Mouse (Mus musculus) layer of hippocampus, adult 9-10 months (tissue): ENCODE measurements around the gene Tsc22d3.
"Not testable (repeated sequence)": the region's sequence is repeated elsewhere in the genome, so short reads cannot be mapped to it uniquely, and the experiment has no call there.

Experiments used
- DNase-seq: peaks from one replicate; pipeline ENCODE4 v3.0.0; 2022; ENCODE audit warnings: low spot score

The Tsc22d3 gene

DNA sequence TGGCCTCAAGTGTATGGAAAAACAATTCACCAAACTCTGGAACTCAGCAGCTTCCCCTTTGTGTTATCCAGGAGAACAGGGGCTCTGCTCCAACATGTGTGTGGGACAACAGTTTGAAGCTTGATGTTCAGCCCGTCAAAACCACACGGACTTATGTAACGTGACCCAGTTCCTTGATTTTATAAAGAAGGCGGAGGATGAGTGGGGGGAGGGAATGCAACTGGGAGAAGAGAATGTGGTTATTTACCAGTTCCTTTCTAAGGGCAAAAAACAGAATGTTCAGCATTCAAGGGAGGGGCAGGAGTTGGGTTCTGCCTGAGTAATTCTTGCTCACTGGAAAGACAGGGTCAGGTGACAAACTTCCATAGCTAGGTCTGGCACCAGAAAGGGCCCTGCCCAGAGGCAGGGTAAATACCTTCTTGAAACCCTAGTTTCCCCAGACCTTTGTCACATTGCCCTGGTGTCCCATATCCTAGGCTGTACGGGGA, 71.3 kb downstream of the Tsc22d3 start:
- DNase-seq = no peak

DNA sequence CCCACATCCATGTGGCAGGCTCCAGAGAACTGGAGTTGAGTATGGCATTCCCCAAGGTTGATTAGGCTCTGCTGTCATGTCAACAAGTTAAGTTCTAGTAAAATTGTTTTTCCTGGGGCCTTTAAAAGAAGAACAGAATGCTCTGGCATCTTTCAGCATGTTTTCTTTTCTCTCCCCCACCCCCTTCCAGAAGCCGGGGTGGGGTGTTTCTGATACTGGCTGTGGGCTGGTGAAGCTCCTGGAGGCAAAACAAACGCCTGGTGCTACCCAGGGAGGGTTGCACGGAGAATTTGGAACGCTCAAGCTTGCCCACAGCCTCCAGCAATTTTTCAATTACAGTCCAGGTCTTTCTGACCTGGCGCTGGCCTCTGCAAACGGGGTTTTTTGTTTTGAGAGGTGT, 73.2 kb downstream of the Tsc22d3 start:
- no peak for DNase-seq

DNA sequence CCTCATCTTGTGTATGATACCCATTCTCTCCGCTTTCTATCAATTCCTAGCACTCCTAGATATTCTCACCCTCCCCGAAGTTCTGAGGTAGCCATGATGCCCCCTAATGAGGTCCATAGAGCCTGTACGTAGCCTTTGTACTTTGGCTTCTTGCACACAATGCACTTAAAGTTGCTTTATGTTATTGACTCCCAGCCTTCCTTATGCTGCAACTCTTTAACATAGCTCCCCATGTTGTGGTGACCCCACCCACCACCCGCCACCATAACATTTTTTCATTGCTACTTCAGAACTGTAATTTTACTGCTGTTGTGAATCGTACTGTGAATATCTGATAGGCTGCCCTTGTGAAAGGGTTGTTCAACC, 74.2 kb downstream of the Tsc22d3 start:
- no peak for DNase-seq

DNA sequence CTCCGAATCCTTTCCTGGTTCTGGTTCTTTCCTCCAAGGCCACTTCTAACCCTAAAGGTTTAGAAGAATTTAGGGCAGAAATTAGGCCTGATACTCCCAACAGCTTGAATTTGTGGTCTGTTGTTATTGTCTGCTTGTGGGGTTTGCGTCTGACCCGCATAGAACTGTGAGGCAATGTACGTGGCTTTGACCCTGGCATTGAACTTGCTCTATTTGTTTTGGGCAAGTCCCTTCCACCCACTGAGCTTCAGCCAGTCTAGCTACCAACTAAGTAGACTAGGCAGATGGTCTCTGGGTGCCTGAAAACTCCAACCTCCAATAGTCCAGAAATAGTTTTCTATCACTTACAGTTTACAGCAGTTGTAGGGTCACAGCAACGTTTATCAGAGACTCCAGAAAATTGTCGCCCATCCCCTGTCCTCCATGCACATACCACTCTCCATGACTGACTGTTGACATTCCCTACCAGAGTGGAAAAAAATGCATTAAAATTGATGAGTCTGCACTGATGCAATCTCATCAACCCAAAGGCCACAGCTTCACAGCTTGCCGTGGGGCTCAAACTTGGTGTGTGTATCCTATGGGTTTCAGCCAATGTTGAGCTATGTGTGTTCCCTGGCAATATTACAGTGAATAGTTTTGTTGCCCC, 74.7 kb downstream of the Tsc22d3 start:
- DNase-seq = no peak

DNA sequence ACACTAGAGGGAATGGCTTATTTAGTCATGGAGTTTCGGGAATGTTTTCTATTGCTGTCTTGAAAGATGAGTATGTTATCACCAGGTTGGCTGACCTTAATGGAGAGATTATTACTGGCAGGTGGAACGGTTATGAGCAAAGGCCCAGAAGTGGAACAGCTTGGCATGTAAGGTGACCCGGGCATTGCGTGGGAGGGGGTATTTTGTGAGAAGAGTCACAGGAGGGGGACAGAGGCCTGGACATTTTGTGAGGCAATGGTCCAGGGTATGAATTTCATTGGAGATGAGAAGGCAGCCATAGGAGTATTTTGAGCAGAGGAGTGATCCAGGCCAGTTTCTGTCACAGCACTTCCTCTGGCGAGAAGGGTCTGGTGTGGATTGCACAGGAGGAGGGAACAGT, 76.2 kb downstream of the Tsc22d3 start:
- DNase-seq = no peak

DNA sequence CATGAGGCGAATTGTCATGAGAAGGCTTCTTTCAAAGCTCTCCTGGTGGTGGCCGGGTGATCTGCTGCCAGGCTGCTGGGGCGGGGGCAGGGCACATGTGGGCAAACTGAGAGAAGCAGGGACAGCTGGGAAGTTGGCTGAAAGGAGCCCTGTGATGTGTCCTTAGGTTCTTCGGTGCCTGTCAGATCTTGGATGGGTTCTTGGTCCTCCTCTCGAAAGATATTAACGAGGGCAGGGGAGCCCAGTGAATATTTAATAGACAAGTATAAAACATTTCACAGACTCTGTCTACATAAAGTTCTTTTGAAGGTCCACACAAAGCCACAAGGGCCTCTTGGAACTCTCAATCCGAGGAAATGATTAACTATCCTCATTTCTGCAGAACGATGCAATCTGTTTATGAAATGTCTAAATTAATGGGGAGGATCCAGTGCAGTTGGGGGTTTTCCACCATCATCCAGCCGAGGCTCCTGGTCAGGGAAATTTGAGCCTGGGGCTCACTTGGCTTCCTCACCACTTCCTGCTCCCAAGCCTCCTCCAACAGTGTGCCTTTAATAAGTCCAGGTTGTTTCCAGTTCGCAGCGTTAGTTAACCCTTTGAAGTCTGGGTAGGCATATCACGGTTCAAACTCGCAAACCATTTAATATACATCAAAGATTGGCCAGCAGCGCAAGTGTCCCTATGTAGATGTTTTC, 78.2 kb downstream of the Tsc22d3 start:
- DNase-seq = no peak

DNA sequence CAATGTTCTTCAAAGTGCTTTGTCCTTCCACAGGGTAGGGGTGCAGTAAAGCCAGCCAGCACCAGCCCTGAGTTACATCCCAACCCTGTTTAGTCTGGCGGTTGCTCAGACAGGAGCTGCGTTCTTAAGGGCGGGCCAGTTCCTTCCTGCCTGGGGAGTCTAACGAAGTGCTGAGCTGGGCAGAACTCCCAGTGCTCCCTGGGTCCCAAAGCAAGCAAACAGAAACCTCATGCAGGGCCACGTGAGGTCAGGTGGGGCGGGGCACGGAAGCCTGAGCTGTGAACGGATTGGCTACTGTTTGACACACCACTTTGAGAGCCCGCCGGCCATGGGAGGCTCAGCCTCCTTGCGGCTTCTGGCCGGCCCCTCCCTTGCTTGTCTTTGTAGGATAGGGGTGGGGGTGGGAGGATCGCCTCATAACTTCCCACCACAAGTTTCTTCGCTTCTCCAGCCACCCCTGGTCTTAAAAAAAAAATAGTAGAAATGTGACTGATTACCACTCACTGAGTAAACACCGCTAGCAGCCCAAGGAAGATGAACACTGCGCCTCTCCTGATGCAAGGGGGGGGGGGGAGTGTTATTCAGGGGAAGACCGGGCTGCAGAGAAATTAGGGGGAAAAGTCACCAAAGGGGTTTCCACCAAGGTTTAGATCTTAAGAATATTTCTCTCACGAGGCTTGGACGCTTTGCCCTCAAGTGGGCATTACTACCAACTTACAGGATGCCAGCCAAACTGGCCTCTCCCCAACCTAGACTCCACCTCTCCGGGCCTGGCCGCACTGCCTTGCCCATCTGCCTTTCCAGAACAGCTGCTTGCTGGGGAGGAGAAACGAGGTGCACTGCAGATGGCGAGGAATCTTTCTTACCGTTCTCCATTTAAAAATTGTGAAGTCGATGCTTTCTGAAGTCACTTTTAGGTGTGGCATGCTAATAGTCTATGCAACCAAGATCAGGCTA, 80.0 kb downstream of the Tsc22d3 start:
- DNase-seq = no peak

DNA sequence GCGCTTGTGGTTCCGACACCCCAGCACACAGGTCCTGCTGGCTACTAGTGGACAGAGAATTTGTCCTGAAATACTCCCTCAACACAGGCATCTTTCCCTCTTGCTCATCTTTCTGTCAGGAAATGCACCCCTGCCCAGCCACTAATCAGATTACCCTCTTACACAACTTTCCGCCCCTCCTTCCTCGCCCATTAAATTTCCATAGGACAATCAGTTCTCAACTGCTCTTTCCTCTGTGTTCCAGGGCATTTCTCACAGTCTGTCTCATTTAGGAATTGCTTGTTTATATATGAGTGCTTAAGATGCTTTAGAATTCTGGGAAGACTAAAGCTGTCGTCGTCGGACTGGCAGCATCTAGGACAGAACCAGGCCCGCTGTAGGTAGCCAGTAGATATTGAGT, 82.1 kb downstream of the Tsc22d3 start:
- DNase-seq = no peak

DNA sequence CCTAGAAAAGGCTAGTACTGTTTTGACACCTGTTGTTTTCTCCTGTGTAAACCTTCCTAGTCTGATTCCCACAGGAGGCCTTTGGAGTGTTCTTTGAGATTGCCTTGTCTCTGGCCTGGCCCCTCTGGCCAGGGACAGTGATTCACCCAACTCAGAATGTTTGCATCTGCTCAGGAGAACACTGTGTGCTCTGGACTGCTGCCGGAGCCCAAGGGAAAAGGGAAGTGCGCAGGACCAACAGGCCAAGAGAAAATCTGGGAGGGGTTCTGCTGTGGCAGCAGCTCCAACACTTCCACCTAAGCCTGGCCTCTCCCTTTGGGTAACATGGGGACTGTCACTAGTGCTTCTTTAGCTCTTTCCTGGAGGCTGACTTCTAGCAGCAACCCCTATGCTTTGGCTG, 87.1 kb downstream of the Tsc22d3 start:
- DNase-seq = no peak

DNA sequence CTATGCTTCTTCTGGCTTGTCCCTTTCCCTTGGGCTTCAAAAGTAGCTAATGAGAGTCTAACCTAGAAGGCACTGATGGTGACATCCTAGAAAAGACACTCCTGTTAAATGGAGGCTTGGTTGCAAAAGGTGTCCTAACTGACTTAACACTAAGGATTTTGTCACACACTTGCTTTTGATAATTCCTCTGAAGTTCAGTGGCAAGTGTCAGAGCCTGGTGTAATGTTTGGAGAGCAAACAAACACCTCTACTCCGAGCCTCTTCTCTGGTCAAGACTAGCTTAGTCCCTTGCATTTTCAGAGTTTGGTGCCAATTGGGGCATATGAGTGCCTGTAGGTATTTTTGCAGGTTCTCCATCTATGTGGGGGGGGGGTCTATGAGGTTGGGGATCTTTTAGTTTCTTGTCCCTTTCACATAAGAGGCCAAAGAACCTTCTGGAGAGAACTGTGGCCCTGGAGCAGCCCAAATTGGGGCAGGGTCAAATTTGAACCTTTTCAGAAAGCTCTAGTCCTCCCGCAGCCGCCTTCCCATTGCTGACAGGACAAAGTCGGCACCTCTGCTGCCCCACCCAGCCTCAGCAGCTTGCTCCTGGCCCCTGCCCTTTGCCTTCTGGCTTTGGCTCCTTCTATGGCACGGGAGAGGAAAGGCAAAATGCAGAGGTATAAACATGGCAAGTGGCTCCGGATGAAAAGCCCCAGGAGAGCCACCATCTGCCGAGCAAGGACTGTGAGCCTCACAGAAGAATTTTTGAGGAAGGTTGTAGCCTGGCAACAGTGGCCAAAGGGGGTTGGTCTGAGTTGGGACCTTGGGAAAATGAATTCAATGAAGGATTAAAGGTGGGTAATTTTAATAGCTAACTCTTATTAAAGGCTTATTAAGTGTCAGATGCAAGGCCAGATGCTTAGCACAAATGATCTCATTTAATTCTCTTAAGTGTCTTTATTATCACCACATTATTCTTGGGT, 88.5 kb downstream of the Tsc22d3 start:
- no peak for DNase-seq

DNA sequence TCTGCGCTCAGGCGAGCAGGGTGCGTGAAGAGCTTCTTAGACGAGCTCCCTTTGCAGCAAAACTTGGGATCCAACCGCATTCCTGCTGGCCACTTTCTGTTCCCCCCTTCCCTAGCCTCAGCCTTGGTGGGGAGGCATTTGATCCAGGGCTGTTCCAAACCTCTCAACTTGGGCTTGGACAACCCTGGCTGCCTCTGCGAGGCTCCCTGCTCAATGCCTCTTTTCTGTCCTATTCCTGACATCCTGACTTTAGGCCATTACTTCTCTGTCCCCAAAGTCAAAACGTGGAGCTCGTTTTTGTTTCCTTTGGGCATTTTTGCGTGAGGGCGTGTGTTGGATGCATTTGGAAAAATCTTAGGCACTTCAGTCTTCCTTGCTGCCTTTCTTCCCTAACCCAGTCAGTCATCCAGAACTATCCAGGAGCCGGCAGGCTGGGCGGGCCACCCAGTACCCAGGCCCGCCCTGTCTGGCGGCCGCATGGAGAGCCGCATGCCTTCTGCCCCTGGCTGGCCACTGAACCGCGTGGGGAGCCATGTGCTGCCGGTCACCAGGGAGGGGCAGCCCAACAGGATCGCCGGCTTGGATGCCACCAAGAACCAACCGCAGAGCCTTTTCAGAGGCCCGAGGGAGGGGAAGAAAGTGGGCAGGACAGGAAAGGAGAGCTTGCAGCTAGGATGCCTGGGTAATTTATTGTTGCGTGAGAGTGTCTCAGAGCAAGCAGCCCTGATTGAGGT, 89.6 kb downstream of the Tsc22d3 start:
- DNase-seq = no peak

DNA sequence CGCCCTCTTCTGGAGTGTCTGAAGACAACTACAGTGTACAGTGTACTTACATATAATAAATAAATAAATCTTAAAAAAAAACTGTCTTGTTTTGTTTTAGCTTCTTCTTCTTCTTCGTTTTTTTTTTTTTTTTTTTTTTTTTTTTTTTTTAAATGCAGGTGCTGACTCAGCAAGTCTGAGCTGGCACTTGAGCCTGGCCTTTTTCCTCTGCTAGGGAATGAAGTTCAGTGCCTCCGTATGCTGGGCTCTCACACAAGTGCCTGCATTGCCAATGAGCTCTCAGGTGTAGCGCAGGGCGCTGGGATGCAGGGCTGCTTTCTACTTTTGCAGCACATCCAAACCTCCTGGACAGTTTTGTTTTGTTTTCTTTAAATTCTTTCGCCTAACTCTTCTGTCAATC, 90.6 kb downstream of the Tsc22d3 start:
- DNase-seq = no peak

DNA sequence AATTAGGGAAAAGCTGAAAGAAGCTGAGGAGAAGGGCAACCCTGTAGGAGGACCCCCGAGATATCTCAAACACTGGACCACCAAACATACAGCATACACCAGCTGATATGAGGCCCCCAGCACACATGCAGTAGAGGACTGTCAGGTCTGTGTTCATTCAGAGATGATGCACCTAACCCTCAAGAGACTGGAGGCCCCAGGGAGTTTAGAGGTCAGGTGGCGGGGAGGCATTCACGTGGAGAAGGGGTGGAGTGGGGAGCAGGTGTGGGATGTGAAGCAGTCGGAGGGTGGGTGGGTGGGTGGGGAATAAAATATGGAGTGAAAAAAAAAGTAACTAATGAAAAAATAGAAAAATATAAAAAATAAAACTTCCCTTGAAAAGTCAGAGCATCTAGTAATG, 91.7 kb downstream of the Tsc22d3 start:
- not testable (repeated sequence) for DNase-seq

DNA sequence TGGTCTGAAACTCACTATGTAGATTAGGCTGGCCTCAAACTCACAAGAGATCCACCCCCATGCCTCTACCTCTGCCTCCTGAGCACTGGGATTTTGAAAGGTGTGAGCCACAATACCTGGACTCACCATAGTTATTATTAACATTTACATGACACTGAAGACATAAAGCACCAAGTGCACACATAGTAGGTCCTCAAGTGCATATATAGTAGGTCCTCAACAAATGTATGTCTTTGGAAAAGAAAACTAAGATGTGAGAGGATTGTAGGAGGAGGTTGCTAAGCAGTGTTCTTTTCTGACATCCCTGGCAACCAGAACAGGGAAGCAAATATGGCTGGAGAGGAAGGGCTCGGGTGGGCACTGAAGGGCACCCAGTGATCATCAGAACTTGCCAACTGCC, 93.1 kb downstream of the Tsc22d3 start:
- no peak for DNase-seq

DNA sequence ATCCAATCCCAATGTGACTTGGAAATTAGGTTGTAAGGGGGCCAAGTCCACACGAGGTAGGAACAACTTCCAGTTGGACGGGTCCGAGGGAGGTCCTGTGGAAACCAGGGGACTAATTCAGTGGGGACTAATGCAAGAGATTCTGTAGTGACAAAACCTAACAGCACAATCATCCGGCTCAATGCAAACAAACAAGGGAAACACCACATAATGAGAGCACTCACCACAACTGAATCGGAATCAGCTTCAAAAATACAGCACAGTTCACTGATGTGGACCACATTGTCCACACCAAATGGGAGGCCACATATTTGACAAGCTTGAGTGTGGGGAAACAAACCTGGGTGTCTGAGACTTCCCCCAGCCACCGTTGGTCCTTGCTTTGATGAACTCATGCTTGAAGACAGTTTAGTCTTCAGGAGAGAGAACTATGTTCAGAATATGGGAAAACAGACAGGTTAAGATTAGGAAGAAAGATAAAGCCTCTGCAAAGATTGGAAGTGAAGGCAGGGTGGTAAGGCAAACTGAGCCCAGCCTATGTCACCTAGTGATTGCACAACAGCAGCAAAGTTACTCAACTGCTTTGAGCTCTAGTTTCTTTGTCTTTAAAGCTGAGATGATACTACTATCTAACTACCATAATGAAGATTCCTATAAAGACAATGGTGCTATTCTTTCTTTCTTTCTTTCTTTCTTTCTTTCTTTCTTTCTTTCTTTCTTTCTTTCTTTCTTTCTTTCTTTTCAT, 93.9 kb downstream of the Tsc22d3 start:
- DNase-seq = no peak

DNA sequence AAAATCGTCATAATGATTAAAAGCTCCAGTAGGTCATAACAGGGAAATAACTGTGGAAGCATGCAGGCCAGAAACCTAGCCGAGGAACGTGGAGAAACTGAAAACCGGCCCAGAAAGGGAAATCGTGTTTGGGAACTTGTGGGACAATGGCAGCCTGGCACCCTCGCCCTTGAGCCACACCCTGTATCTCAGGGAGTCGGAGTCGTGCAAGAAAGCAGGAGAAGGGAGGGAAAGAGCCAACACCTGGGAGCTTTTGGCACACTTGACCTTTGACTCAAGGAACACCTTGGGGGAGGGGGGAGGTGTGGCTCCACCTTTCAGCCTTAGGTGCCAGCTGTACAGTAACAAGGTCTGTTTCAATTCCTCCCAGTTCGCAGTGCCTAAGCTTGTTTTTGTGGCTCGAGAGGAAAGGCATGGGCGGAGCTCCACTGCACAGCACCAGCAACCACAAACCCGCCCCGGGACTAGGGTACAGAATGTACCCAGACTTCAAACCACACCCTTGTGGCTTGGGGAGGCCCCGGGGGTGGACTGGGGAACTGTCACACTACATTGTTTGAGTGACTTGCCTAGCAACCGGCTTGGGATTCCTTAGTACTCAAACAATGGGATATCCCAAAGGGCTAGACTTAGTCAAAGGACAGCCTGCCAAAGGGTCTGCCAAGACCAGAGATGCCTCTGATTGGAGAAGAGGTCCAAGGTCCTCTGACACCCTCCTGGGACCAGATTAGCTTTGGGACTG, 94.8 kb downstream of the Tsc22d3 start:
- DNase-seq = no peak

DNA sequence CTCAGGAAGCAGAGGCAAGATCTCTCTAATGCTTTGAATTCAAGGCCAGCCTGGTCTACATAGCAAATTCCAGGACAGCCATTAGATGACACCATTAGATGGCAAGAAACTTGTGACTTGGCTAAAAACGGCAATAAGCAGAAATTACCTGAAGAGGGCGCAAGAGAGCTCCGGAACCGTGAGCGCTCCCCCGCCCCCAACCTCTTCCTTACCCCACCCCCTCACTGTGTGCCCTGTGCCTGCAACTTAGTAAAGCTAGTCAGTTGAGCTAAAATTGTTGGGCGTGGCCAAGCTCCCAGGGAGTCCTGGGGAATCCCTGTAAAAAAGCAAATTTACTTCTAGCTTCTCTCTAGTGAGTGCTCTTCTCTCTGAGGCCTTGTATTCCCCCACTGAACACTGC, 96.6 kb downstream of the Tsc22d3 start:
- DNase-seq = no peak

DNA sequence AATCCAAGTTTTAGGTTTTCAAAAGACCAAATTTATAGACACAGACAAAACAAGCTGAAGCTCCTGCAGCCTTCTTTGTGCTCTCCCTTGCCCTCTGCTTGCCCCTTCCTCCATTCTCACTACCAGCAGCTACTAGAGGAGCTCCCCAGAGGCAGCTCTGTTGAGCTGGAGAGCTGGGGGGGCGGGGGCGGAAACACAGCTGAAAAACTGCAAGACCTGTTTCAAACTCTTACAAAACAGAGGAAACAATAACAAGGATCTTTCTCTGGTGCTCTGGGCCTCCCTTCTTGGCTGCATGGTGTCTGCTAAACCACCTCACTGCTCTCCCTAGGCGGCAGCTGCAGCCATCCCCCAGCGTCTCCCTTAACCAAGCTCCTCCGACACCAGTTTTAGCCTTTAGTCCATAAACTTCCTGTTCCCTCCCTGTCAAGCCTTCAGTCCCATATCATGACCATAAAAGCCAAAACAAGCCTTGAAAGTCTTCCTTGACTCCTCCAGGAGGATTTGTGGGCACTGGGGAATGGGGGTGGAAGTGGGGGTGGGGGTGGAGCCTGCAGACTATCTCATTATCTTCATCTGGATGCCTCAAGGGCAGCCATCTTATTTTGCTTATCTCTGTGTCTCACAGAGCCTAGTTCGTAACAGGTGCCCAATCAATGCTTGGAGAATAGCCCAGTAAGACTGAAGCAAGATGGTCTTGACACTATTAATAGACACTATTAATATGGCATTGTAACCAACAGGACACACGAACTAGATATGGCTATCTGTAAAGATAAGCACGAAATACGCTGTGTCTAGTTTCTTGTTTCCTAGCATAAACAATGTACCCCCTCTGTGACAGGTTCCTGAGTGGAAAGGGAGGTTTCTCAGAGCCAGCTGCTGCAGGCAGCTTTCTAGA, 98.8 kb downstream of the Tsc22d3 start:
- DNase-seq = no peak
